Mouse (Mus musculus): ENCODE results near the gene Stk32b. TPM values are rescaled to one million over a fixed set of nuclear protein-coding genes. Genes with fewer than 3 reads are reported as not detected.

Stk32b gene
- polyA plus RNA-seq, 1 experiment = not detected

GRCm38 (mm10) chr5:37695773-37696172, 21.2 kb downstream of the Stk32b start:
- no peak overlapping the region for H3K4me3 ChIP-seq
- H3ac ChIP-seq (ENCODE audit: control insufficient read depth, insufficient read length) = no peak overlapping the region
- H3K27me3 ChIP-seq (ENCODE audit: control insufficient read depth, insufficient read depth, insufficient read length) = peaks cover 30% of the 10 kb centered on the region
- H3K79me2 ChIP-seq (ENCODE audit: control insufficient read depth, insufficient read depth) = no peaks in the 10 kb centered on the region
- no peak for TF ChIP-seq POLR2A (IDR thresholded peaks at IDR 0.05; ENCODE audit: insufficient read length, low read depth)
- TF ChIP-seq E2F4 (IDR thresholded peaks at IDR 0.05; ENCODE audit: insufficient read depth) = no peak
- TF ChIP-seq TCF12 (IDR thresholded peaks at IDR 0.05; ENCODE audit: insufficient read depth, poor library complexity, severe bottlenecking) = no peak
- no peak for TF ChIP-seq MYOD1 (IDR thresholded peaks at IDR 0.05; ENCODE audit: control insufficient read depth in 1 of 3, insufficient read length in 2 of 3, low read depth in 2 of 3)
- no peak for TF ChIP-seq CEBPB (IDR thresholded peaks at IDR 0.05; ENCODE audit: insufficient read depth, poor library complexity, severe bottlenecking)
- TF ChIP-seq MAX (IDR thresholded peaks at IDR 0.05; ENCODE audit: low read depth) = no peak
- no peak for TF ChIP-seq REST (IDR thresholded peaks at IDR 0.05; ENCODE audit: insufficient read depth, insufficient read length)
- no peak for TF ChIP-seq USF1 (IDR thresholded peaks at IDR 0.05; ENCODE audit: low read depth)
- no peak for TF ChIP-seq MYOG (IDR thresholded peaks at IDR 0.05; ENCODE audit: control insufficient read depth in 1 of 3, insufficient read depth in 1 of 3, insufficient read length in 2 of 3, low read depth in 2 of 3)
- TF ChIP-seq POLR2AphosphoS2 (IDR thresholded peaks at IDR 0.05; ENCODE audit: insufficient read length, low read depth) = no peak
- no peak for TF ChIP-seq SRF (IDR thresholded peaks at IDR 0.05; ENCODE audit: control insufficient read depth, insufficient read length, low read depth)
- no peak for TF ChIP-seq TCF3 (IDR thresholded peaks at IDR 0.05; ENCODE audit: insufficient read length, low read depth)
- no peak overlapping the region for H3K4me2 ChIP-seq (ENCODE audit: low read depth)
- no peaks in the 10 kb centered on the region for H3K36me3 ChIP-seq (ENCODE audit: control insufficient read depth, insufficient read depth)

GRCm38 (mm10) chr5:37692759-37693158, 24.2 kb downstream of the Stk32b start:
- Histone ChIP-seq H3K36me3 (ENCODE audit: control insufficient read depth, insufficient read depth) (no peaks in the 10 kb centered on the region), H3K4me3 (no peak overlapping the region), H3K27me3 (ENCODE audit: control insufficient read depth, insufficient read depth, insufficient read length) (peaks cover 25% of the 10 kb centered on the region), H3K4me2 (ENCODE audit: low read depth) (no peak overlapping the region), H3K79me2 (ENCODE audit: control insufficient read depth, insufficient read depth) (no peaks in the 10 kb centered on the region), H3ac (ENCODE audit: control insufficient read depth, insufficient read length) (no peak overlapping the region)
- TF ChIP-seq POLR2AphosphoS2 (IDR thresholded peaks at IDR 0.05; ENCODE audit: insufficient read length, low read depth) (no peak), MYOD1 (IDR thresholded peaks at IDR 0.05; ENCODE audit: control insufficient read depth in 1 of 3, insufficient read length in 2 of 3, low read depth in 2 of 3) (no peak), MAX (IDR thresholded peaks at IDR 0.05; ENCODE audit: low read depth) (no peak), TCF3 (IDR thresholded peaks at IDR 0.05; ENCODE audit: insufficient read length, low read depth) (no peak), SRF (IDR thresholded peaks at IDR 0.05; ENCODE audit: control insufficient read depth, insufficient read length, low read depth) (no peak), CEBPB (IDR thresholded peaks at IDR 0.05; ENCODE audit: insufficient read depth, poor library complexity, severe bottlenecking) (no peak), TCF12 (IDR thresholded peaks at IDR 0.05; ENCODE audit: insufficient read depth, poor library complexity, severe bottlenecking) (no peak), MYOG (IDR thresholded peaks at IDR 0.05; ENCODE audit: control insufficient read depth in 1 of 3, insufficient read depth in 1 of 3, insufficient read length in 2 of 3, low read depth in 2 of 3) (no peak), REST (IDR thresholded peaks at IDR 0.05; ENCODE audit: insufficient read depth, insufficient read length) (no peak), E2F4 (IDR thresholded peaks at IDR 0.05; ENCODE audit: insufficient read depth) (no peak), USF1 (IDR thresholded peaks at IDR 0.05; ENCODE audit: low read depth) (no peak), POLR2A (IDR thresholded peaks at IDR 0.05; ENCODE audit: insufficient read length, low read depth) (no peak)

- Histone ChIP-seq H3K36me3 (ENCODE audit: control insufficient read depth, insufficient read depth) (no peaks in the 10 kb centered on the region), H3K79me2 (ENCODE audit: control insufficient read depth, insufficient read depth) (no peaks in the 10 kb centered on the region), H3K4me2 (ENCODE audit: low read depth) (no peak overlapping the region), H3ac (ENCODE audit: control insufficient read depth, insufficient read length) (no peak overlapping the region), H3K27me3 (ENCODE audit: control insufficient read depth, insufficient read depth, insufficient read length) (peaks cover under 1% of the 10 kb centered on the region), H3K4me3 (no peak overlapping the region)
- TF ChIP-seq E2F4 (IDR thresholded peaks at IDR 0.05; ENCODE audit: insufficient read depth) (no peak), SRF (IDR thresholded peaks at IDR 0.05; ENCODE audit: control insufficient read depth, insufficient read length, low read depth) (no peak), MAX (IDR thresholded peaks at IDR 0.05; ENCODE audit: low read depth) (no peak), POLR2AphosphoS2 (IDR thresholded peaks at IDR 0.05; ENCODE audit: insufficient read length, low read depth) (no peak), REST (IDR thresholded peaks at IDR 0.05; ENCODE audit: insufficient read depth, insufficient read length) (no peak), CEBPB (IDR thresholded peaks at IDR 0.05; ENCODE audit: insufficient read depth, poor library complexity, severe bottlenecking) (no peak), MYOD1 (IDR thresholded peaks at IDR 0.05; ENCODE audit: control insufficient read depth in 1 of 3, insufficient read length in 2 of 3, low read depth in 2 of 3) (no peak), MYOG (IDR thresholded peaks at IDR 0.05; ENCODE audit: control insufficient read depth in 1 of 3, insufficient read depth in 1 of 3, insufficient read length in 2 of 3, low read depth in 2 of 3) (no peak), TCF12 (IDR thresholded peaks at IDR 0.05; ENCODE audit: insufficient read depth, poor library complexity, severe bottlenecking) (no peak), POLR2A (IDR thresholded peaks at IDR 0.05; ENCODE audit: insufficient read length, low read depth) (no peak), USF1 (IDR thresholded peaks at IDR 0.05; ENCODE audit: low read depth) (no peak), TCF3 (IDR thresholded peaks at IDR 0.05; ENCODE audit: insufficient read length, low read depth) (no peak)
These were observed 46.2 kb downstream of the Stk32b start for GRCm38 (mm10) chr5:37670781-37671180.

- no peak overlapping the region for H3ac ChIP-seq (ENCODE audit: control insufficient read depth, insufficient read length)
- no peak overlapping the region for H3K4me3 ChIP-seq
- TF ChIP-seq USF1 (IDR thresholded peaks at IDR 0.05; ENCODE audit: low read depth) = no peak
- TF ChIP-seq MYOD1 (IDR thresholded peaks at IDR 0.05; ENCODE audit: control insufficient read depth in 1 of 3, insufficient read length in 2 of 3, low read depth in 2 of 3) = no peak
- no peak for TF ChIP-seq REST (IDR thresholded peaks at IDR 0.05; ENCODE audit: insufficient read depth, insufficient read length)
- TF ChIP-seq POLR2A (IDR thresholded peaks at IDR 0.05; ENCODE audit: insufficient read length, low read depth) = no peak
- no peak for TF ChIP-seq SRF (IDR thresholded peaks at IDR 0.05; ENCODE audit: control insufficient read depth, insufficient read length, low read depth)
- TF ChIP-seq TCF3 (IDR thresholded peaks at IDR 0.05; ENCODE audit: insufficient read length, low read depth) = no peak
- TF ChIP-seq CEBPB (IDR thresholded peaks at IDR 0.05; ENCODE audit: insufficient read depth, poor library complexity, severe bottlenecking) = no peak
- TF ChIP-seq MYOG (IDR thresholded peaks at IDR 0.05; ENCODE audit: control insufficient read depth in 1 of 3, insufficient read depth in 1 of 3, insufficient read length in 2 of 3, low read depth in 2 of 3) = no peak
- TF ChIP-seq POLR2AphosphoS2 (IDR thresholded peaks at IDR 0.05; ENCODE audit: insufficient read length, low read depth) = no peak
- no peak for TF ChIP-seq E2F4 (IDR thresholded peaks at IDR 0.05; ENCODE audit: insufficient read depth)
- TF ChIP-seq TCF12 (IDR thresholded peaks at IDR 0.05; ENCODE audit: insufficient read depth, poor library complexity, severe bottlenecking) = no peak
- TF ChIP-seq MAX (IDR thresholded peaks at IDR 0.05; ENCODE audit: low read depth) = no peak
- no peaks in the 10 kb centered on the region for H3K36me3 ChIP-seq (ENCODE audit: control insufficient read depth, insufficient read depth)
- no peak overlapping the region for H3K4me2 ChIP-seq (ENCODE audit: low read depth)
- peaks cover 28% of the 10 kb centered on the region for H3K27me3 ChIP-seq (ENCODE audit: control insufficient read depth, insufficient read depth, insufficient read length)
- H3K79me2 ChIP-seq (ENCODE audit: control insufficient read depth, insufficient read depth) = no peaks in the 10 kb centered on the region
These were observed 52.0 kb downstream of the Stk32b start for GRCm38 (mm10) chr5:37664962-37665361.

Measured in myocyte (in vitro differentiated cells).